Mouse (Mus musculus) layer of hippocampus, adult 9-11 months (tissue): ENCODE measurements around the gene Col4a4.

Experiments used
- DNase-seq: peaks from one replicate; pipeline ENCODE4 v3.0.0; 2022

Gene Col4a4

DNA sequence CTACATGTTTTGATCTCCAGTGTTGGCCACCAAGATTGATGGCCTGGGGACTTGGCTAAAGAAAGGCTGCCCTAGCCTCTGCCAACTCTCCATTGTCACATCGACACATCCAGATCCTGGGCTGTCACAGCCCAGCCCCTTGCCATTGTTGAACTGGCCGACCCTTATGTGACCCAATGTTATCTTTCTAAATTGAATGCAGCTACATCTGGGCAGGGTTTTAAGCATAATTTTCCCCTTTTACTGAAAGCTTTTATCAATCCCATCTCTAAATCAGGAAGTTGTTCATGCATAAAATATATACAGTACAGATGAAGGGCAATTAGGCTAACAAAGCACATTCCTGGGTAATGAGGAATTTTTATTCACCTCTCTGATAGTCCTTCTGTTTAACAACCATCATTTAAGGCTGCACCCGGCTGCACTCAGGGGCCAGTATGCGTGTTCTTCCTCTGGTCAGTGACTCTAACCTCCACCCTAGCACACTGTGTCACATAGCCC, 112.1 kb downstream of the Col4a4 start:
- DNase-seq, result no peak

- no peak for DNase-seq
These were observed 113.2 kb downstream of the Col4a4 start for GRCm38 (mm10) chr1:82473467-82473866.

- DNase-seq, result no peak
These were observed 116.0 kb downstream of the Col4a4 start for GRCm38 (mm10) chr1:82470516-82471225.

DNA sequence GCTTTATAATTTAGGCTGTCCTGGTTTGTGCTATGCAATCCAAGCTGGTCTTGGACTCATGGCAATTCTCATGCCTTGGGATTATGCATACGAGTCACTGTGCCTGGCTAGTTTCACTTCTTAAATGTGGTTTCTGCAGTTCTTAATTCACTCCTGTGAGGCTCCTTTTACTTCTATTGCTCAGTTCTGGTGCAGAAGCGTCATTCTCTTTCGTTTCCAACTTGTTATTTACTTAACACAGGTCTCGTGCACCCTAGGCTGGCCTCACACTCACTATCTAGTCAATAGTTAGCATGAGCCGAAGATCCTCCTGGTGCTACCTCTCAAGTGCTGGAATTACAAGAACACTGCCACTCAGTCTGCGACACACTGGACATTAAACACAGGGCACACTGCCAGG, 117.8 kb downstream of the Col4a4 start:
- no peak for DNase-seq

DNA sequence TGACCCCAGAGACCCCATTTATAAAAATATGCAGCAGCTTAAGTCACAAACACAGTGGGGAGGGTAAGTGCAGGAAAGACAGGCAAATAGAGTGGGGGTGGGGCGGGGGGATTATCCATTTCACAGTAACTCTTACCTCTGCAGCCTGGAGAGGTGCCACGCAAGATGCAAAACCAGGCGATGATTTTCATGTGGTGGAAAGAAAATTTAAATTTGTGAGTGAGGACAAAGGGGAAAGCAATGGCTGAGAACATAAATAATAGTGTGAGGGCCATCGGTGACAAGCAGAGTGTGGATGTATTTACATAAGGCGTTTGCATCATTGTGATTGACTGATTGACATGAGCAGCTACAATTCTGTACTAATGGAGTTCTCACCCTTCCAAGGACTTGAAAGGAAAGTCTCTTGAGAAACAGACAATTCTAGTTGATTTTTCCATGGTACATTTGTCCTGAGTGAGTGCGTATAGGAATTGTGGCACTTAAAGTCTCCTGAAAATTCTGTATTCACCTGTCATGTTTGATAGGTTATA, 121.3 kb downstream of the Col4a4 start:
- no peak for DNase-seq

DNA sequence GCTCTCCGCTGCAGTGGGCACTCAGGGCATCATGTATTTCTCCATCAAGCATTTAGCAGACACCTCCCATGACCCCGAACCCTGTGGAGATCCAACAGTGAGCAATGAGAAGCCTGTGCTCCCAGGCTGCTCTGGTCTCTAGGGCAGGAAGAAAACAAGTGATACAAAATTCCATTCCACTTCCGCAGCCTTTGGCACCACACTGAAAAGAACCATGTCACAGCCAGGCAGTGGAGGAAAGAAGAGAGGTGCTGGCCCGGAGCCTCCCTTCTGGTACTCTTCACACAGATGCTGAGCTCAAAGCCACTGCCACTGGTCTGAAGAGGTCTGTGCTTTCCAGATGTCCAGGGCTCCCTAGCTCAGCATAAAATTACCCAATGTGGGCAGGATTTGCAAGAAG, 125.6 kb downstream of the Col4a4 start:
- no peak for DNase-seq

GRCm38 (mm10) chr1:82459926-82460325, 126.7 kb downstream of the Col4a4 start:
- DNase-seq, result no peak

DNA sequence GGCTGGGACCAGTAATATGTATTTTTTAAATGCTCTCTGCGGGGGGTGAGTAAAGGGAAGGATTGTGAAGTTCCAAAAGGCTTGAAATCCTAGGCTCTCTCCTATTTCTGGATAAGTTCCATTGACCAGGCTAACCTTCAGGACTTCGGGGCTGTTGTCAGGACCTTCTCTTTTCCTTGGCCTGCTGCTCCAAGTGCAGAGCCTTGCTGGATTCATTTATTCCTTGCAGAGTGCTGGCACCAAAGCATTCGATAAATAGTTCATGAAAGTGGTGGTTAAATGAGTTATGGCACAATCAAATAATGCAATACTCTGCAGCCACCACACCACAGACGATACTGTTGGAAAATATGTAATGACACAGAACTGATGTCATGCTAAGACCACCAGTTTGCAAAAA, 127.3 kb downstream of the Col4a4 start:
- DNase-seq, result no peak

DNA sequence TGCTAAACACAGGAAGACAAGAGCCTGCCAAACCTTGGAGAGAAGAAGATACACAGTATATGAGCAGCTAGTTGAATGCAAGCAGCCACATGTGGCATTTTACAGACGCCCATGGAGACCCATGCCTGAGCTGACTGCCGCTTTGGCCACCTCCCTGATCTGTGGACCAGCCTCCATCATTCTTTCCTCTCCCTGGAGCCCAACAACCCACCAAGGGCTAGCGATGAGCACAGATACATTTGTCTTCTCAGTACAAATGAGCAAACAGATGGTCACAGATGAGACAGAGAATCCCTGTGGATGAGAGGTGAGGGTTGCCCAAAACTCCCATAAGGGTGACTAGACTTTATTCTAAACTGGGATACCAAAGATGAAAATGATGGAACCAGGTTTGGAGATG, 132.6 kb downstream of the Col4a4 start:
- peak; percentile 17 for DNase-seq

DNA sequence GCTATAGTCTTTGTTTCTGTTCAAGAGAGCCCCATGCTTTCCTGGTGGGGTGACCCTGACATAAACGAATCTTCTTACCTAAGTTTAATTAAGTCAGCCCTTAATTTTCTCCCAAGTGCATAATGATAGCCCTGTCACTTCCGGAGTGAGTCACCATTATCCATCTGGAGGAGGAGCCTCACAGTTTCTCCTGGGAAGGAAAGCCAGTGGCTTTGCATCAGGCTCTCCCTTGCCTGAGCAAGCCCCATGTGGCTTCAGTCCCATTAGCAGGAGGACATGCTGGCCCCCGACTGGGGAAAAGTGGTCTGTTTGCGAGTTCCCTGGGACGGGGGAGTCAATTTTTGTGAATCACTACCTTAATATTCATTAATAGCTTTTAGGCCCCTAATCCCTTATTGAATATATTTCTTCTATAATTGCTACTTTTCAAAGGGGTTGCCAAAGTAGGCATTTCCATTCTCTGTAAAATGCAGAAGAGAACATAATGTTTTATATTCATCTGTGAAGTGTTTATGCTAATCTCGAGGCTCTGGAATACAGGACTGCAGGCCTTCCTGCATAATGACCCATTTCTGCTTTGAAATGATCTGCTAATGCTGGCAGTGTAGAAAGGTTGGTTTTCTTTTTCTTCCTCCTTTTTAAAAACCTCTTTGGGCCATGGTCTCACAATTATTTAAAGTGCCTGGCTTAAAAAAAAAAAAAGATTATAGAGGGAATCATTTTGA, 134.6 kb downstream of the Col4a4 start:
- no peak for DNase-seq

- no peak for DNase-seq
These were observed 136.8 kb downstream of the Col4a4 start for GRCm38 (mm10) chr1:82449851-82450250.

DNA sequence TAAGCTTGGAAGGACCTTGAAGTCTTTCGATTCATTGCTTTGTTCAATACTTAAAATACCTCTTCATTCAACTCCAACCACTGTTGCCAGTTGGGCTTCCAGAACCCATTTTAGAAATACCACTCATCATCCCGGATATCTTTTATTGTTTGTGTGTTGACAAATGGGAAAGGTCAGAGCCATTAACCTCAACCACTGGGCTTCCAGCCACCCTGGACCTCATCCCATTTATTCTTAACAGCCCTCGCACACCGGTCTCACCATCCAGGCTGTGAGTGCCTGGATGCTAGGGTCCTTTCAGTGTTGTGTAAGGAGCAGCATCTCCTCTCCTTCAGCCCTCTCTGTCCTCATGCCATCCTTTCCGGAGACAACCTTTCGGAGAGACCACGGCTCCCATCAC, 140.6 kb downstream of the Col4a4 start:
- DNase-seq, result no peak

GRCm38 (mm10) chr1:82443517-82443916, 143.1 kb downstream of the Col4a4 start:
- no peak for DNase-seq

DNA sequence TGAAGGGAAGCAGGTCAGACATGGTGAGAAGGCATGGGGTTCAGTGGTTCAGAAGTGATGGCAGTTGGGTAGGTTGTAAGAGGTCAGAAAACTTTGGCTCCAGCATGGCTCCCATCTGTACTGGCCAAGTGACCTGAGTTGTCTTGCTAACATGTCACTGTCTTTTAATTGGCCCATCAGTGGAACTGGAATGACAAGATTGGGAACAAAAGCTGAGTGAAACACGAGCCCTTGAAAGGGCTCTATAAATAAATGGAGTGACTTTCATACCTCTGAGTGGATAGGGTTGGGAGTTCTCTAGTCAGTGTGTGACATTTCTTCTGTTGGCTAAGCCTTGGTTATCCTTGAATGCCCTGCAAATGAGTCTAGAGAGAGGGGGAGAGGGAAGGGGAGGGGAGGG, 146.5 kb downstream of the Col4a4 start:
- DNase-seq, result no peak

- no peak for DNase-seq
These were observed 149.4 kb downstream of the Col4a4 start for GRCm38 (mm10) chr1:82437273-82437672.

- no peak for DNase-seq
These were observed 153.0 kb downstream of the Col4a4 start for GRCm38 (mm10) chr1:82433649-82434005.

DNA sequence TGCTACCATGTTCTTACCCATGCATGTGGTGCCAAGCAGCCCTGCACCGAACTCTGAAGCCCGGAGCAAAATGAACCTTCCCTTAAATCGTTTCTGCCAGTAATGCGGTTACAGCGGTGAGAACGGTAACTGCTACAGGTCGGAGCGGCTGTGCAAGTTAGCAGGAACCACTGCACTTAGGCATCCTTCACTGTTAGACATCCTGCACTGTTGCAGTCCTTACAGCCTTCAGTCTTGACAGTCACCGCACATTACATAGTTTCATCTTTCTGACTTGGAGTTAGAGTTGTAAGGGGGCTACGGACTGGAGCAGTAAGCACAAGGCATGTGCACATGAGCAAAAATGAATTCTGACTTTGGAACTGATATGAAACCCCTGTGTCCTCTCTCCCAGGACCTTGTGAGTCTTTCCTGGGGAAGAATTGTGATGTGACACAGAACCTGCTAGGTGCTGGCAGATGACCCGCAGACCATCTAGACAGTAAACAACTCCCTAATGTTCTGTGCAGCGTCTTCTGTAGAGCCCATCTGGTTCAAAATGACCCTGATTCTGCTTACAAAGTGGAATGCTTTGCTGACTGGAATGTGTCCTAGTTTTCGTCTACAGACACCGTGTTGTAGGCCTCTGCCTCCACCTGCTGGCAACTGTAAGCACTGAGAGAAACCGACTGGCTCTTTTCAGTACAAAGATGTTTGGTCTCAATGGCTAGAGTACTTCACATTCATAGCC, 153.6 kb downstream of the Col4a4 start:
- peak; percentile 48 for DNase-seq

DNA sequence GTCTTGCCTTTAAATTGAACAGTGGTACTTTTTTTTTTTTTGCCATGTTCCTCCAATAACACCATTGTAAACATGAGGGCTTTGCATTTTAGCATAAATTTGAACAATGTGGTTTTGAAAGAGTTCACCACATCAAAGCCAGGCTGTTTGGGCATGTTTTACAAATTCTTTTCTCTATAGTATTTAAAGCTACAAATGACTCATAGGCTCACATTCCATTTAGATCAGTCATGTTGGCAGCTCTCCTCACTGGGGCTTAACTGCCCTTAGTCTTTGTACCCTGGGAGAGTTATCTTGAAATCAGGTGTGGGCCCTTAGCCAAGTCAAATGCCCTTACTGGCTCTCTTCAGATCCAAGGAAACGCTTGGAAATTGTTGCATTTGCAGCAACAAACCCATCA, 157.6 kb downstream of the Col4a4 start:
- no peak for DNase-seq

DNA sequence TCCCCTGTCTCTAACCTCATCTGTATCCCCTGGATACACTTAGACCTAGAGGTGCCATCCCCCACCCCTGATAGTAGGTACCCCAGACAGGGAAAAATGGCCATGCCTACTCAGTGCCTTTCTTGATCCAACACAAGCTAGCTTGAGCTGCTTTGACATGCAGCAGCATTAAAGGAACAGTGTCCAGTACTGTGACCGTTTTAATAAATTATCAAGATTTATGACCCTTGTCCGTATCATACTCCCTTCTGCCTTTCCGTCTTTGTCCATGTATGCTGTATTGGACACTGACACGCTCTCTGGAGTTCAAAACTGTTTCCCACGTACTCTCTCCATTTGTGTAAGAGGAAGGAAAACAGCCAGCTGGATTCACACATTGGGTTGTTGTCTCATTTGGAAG, 158.9 kb downstream of the Col4a4 start:
- no peak for DNase-seq

DNA sequence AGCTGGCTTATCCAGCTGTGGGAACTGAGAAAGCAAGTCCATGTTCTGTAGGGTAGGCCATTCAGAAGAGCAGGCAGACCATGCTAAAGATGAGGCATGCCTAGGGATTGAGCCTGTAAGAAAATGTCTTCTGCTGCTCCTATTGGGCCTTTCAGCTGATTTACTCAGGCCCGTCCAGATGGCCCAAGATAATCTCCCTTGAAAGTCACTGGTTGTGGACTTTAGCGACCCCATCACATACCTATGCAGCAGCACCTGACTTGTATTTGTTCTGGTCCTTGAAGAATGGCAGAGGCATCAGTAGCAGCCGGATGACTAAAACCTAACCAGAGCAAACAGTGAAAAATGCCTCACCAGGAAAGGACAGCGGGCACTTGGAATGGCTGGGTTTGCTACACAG, 171.0 kb downstream of the Col4a4 start:
- no peak for DNase-seq

DNA sequence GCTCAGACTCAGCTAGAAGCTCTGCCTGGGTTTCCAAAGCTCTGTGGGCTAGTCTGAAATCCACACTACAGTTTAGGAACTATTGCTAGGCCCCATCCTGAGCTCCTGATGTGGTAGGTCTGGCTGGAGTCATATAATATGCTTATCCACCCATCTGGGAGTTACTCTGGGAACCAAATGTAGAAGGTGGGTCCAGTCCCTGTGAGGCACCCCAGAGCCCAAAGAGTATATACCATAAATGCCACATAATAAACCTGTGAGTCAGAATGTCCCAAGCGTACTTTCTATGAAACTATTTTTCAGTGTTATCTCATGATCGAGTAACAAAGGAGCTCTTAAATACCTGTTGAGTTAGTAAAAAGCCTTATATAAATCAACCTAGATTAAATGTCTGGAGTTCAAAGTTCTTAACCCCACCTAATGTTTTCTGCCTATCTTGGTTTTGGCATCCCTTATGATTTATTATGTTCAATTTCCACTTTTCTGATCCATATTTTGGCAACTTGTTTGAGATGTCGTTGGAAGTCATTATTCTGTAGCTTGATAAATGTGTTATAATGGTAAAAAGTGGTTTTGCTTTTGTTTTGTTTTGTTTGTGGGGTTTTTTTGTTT, 172.1 kb downstream of the Col4a4 start:
- no peak for DNase-seq

GRCm38 (mm10) chr1:82412085-82412484, 174.6 kb downstream of the Col4a4 start:
- no peak for DNase-seq

DNA sequence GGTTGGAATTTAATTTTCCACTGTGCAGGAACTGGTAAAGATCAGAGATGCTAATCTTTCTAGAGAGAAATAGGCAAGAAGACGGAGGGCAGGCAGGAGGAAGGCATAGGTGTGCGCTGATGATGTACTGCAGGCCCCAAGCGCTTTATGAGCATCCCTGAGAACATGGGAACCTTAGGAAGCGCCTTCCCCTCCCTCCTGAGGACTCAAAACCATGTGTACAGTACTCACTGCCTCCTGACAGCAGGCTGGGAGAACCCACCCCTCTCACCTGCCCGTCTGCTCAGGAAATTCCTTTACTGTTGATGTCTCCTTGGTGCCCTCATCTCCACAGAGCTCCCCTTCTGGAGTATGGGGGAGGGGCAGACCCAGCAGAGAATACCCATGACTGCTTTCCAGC, 175.1 kb downstream of the Col4a4 start:
- no peak for DNase-seq
